Mouse (Mus musculus): ENCODE measurements around the gene E2f4.

The E2f4 gene

DNA sequence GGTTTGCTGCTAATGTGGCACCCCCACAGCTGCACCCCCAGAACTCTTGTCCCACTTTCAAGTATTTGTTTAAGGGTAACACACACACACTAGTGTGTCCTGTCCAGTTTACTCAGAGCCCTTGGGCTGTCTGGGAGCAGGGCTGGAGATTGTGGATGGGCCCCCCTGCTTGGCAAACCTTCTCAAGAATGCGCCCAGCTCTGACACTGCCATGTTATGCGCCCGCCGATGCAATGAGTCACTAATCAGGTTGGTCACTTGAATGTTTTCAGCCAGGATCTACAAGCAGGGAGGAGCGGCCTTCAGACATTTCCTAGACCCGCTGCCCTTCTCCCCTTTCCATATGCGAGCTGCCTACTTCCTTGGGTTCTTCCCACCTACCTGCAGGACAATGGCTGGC is 5.0 kb upstream of the E2f4 start:
- no peak for DNase-seq (ENCODE audit: low read depth in 1 of 2, low spot score in 2 of 2)

DNA sequence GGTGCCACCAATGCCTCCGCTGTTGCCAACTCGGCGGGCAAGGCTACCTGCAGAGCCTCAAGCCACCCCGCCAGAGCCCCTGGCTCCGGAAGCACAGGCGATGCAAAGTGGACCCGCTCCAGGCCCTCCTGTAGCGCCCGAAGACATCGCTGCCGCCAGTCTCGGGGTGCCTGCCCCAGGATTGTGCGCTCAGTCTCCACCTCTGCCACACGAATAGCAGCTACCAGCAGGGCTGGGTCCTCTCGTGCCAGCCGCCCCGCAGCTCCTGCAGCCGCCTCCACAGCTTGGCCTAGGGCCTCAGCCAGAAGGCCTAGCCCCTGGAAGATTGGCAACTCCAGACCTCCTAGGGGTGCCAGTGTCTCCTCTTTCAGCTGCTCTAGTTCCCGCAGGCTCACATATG is 4.1 kb upstream of the E2f4 start:
- no peak for DNase-seq (ENCODE audit: low read depth in 1 of 2, low spot score in 2 of 2)

DNA sequence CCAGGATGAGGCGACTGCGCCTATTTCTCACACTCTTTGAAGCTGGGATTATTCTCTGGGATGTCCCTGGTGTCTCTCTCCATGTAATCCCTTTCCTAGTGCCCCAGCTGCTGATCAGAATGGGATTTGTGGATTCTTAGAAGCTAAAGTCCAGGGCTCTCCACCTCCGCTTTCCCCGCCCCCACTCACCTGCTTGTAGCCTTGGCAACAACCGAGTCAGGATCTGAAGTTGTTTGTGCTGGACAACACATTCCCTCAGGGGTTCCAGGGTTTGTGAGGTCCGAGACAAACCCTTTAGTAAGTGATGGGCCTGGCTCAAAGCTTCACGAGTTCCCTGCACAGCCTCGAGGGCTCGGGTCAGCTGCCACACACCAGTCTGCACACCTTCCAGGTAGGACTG is 2.7 kb upstream of the E2f4 start:
- no peak for DNase-seq (ENCODE audit: low read depth in 1 of 2, low spot score in 2 of 2)

DNA sequence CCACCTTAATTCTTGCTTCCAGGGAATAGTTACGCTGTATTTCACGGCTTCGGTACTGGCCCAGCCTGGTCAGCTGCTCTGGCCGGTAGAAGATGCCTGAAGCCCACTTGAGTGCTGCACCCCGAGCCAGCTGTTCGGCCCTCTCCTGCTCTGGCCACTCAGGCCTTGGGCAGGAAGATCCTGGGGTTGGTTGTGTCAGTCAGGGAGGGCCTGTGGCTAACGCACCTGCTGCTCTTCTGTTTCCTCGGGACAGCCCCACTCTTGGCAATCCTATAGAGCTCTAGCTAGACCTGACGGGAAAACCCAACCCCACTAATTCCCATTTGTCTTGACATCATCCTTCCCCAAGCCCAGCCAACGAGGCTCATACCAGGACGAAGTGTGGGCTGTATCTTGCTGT is 2.2 kb upstream of the E2f4 start:
- no peak for DNase-seq (ENCODE audit: low read depth in 1 of 2, low spot score in 2 of 2)

DNA sequence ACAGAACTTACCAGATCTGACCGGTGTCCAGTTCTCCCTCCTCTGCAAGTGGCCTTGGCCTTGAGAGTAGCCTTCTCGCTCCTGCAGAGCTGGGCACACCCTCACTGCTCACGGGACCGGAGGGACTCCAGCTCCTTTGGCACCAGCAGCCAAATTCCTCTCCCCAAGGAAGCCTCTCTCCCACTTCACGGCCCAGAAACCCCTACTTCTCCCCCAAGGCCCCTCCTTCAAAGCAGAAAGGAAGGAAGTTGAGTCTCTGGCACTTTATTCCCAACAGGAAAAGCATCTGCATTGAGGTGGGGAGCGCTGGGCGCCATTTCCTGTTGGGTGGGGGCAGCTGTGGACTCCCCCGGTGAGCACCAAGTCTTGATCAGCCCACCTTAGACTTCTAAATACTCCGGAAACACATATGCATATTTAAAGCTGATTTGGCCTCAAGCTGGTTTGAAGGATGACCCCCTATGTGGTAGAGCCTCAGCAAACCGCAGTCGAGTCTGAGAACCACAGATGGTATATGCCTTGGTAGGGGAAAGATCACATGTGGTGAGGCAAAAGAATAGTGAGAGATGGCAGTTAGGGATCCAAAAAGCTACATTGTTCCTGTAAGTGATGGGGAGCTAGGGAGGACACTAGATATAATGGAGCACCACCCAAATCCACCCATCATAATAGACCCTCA is 1.4 kb upstream of the E2f4 start, which contains the start of gene Exoc3l:
Exoc3l (minus strand) TSS at position 207 of the 679 bp plus-strand sequence.
- no peak for DNase-seq (ENCODE audit: low read depth in 1 of 2, low spot score in 2 of 2)

DNA sequence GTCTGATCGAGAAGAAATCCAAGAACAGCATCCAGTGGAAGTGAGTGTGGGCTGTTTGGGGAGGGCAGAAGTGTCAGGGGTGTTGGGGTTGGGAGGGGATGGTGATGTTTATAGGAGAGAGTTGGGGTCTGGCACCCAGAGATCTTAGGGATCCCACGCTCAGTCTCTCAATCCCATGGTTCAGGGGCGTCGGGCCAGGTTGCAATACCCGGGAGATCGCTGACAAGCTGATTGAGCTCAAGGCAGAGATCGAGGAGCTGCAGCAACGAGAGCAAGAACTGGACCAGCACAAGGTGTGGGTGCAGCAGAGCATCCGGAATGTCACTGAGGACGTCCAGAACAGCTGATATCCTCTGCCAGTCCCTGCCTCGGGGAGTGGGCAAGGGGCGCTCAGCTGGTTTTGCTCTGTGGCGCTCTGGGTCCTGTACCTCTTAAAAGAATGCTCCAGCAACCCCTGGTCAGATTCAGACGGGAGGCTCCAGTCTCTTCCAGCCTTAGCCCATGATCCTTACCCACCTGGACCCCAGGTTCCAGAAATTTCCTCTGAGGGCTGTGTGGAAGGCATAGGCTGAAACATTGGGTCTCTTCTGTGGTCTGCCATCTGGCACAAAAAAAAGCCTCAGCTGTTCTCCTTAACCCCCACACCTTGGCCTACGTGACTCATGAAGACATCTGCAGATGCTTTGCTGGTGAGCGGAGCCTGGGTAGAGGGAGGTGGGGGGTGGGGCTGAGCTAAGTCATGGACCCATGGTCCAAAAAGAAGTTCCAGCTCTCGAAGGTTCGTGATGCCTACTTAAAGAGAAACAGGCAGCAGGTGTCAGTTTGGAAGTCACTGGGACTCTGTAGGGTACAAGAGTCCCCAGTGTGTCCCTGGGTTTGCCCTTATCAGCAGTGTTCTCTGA is 1.1 kb downstream of the E2f4 start:
- DNase-seq (ENCODE audit: low read depth in 1 of 2, low spot score in 2 of 2): no peak

DNA sequence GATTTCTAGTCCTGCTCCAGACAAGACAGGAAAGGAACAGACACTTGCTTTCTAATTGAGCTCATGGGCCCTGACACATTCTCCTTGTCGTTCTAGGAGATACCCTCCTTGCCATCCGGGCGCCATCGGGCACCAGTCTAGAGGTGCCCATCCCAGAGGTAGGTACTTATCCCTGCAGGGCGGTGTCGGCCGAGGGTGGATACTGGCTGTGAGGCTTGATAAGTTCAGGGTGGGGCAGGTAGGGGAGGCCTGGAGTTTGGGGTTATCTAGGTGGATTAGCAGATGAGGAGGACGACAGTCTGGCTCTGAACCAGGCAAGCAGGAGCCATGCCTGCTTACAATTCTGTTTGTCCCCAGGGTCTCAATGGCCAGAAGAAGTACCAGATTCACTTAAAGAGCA is 2.5 kb downstream of the E2f4 start:
- DNase-seq (ENCODE audit: low read depth in 1 of 2, low spot score in 2 of 2): no peak

DNA sequence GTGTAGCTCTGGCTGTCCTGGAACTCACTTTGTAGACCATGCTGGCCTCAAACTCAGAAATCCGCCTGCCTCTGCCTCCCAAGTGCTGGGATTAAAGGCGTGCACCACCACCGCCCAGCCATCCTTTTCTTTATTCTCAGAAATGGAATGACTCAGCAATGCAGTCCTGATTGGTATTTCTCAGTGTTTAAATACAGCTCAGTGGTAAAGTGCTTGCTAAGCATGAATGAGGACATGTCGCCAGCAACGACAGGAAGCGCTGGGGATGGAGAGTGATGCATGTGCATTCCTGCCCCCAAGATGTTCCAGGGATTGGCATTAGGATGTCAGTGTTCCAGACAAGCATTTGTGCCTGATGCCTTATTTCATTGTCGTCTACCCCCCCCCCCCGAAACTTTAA is 5.9 kb downstream of the E2f4 start:
- DNase-seq (ENCODE audit: low read depth in 1 of 2, low spot score in 2 of 2): no peak

DNA sequence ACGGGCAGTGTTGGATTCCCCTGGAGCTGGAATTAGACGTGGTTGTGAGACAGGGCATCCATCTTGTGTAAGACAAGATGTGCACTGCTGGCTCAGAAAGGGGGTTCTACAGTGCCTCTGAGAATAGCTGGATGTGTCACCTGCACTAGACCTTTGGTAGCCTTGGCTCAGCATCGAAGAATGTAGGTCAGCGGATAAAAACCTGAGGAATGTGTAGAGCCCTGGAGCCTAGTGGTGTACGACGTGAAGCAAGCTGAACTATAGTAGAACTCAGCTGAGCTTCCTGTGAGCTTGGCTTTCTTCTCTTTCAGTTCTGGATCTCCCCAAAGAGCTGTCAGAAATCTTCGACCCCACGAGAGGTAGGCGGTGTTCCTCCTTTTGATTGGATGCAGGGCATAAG is 6.4 kb downstream of the E2f4 start:
- no peak for DNase-seq (ENCODE audit: low read depth in 1 of 2, low spot score in 2 of 2)

DNA sequence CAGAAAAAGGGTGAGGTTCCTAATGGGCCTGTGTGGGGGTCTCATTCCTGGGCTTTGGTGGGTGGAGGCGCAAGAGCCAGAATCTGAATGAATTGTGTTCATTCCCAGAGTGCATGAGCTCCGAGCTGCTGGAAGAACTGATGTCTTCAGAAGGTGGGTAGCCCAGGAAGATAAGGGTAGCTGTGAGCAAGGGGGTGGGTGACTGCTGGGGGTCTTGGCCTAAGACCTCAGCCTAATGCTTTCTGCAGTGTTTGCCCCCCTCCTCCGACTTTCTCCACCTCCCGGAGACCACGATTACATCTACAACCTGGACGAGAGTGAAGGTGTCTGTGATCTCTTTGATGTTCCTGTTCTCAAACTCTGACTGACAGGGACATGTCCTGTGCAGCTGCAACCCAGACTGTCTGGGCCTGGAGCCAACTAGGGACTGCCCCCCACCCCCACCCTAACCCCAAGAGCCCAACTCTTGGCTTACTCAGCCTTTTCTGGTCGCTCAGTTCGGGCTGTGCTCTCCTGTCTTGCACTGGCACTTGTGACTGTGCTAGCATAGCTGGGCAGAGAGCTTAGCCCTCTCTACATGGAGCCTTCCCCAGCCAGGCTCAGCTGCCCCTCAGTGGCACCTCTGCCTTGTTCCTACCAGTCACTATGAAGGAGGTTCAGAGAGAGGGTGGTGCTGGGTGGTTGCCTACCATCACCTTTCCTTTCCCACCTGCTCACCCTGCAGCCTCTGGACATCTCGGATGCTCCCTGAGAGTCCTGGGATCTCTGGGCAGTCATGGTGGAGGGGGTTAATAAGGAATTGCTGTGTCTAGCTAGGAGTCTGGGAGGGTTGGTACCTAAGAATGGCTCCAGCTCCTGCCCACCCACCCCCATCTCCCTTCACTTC is 7.1 kb downstream of the E2f4 start:
- no peak for DNase-seq (ENCODE audit: low read depth in 1 of 2, low spot score in 2 of 2)

DNA sequence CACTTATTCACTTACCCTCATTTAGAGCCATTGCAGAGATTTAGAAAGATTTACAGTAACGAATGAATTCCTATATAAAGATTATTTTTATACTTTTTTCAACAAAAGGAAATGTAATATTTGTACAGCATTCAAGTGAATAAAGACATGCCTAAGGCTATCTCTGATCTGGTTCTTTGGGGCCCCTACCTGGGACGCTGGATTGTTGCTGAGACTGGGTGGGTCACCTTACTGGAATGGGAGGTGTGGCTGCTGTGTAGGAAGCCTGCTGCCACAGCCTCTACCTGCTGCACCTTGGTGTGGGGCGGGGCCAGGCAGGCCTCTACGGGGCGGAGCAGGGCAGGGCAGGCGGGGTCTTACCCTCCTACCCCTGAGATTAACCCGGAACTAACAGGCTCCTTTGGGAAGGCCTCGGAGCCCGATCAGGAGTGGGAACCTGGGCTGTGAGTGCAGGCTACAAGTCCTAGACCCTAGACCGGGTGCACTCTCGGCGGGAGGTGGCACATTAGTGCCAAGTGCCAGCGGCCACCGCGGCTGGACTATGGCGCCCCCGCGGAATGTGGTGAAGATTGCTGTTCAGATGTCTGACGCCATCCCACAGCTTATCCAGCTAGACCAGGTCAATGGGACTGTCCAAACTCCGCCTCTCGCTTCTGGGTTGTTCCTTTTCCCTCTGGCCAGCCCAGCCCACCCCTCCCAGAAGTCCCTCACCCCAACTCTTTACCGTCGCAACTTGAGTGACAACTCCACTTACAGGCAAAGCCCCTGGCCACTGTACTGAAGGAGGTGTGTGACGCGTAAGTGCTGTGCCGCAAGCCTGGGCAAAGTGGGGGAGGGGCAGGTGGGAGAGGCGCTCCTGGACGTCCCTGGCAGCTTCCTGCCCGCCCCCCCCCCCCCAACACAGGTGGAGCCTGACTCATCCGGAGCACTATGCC is 8.0 kb downstream of the E2f4 start, which contains the start of gene Elmo3:
Elmo3 (plus strand) TSS at position 391 of the 935 bp plus-strand sequence.
- no peak for DNase-seq (ENCODE audit: low read depth in 1 of 2, low spot score in 2 of 2)

DNA sequence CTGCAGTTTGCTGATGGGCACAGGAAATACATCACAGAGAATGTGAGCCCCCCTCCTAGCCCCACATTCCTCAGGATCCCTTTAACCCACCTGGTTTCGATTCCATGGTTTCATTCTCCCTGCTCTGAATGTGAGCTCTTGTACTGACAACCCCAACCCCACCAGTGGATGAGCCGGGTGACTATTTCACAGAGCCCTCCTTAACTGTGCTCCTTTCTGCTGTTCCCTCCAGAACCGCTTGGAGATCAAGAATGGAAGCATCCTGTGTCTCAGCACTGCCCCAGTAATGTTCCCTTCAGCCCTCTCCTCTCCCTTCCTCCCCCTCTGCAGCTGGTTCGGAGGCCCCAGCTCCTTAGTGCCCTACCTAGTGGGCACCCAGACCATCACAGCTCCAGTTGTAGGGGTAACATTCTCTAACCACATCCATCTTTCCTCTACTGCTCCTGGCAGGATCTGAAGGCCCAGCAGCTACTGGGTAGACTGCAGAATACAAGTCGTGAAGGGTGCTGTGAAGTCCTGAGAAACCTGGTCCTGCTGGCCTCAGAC is 8.8 kb downstream of the E2f4 start:
- DNase-seq (ENCODE audit: low read depth in 1 of 2, low spot score in 2 of 2): no peak

DNA sequence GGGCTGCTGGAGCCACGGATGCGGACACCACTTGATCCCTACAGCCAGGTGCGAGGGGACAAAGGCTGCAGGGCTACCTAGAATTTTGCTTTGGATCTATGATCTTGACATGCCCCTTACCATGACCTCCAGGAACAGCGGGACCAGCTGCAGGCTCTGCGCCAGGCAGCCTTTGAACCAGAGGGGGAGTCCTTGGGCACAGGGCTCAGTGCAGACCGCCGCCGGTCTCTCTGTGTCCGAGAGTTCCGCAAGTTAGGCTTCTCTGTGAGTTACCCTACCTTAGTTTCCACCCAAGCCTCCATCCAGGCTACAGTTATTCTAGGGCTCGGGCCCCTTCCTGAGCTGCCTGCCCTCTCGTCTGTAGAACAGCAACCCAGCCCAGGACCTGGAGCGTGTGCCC is 10.2 kb downstream of the E2f4 start:
- DNase-seq (ENCODE audit: low read depth in 1 of 2, low spot score in 2 of 2): no peak

DNA sequence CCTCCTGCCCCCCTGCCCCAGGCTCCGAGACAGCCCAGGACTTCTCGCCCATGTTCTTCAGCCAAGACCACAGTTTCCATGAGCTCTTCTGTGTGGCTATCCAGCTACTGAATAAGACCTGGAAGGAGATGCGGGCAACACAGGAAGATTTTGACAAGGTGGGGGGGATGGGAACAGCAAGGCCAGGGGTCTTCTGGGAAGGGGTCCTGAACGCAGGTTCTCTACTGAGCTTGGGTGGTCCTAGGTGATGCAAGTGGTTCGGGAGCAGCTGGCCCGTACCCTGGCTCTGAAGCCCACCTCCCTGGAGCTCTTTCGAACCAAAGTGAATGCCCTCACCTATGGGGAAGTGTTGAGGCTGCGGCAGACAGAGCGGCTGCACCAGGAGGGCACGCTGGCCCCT is 11.0 kb downstream of the E2f4 start:
- DNase-seq (ENCODE audit: low read depth in 1 of 2, low spot score in 2 of 2): no peak

DNA sequence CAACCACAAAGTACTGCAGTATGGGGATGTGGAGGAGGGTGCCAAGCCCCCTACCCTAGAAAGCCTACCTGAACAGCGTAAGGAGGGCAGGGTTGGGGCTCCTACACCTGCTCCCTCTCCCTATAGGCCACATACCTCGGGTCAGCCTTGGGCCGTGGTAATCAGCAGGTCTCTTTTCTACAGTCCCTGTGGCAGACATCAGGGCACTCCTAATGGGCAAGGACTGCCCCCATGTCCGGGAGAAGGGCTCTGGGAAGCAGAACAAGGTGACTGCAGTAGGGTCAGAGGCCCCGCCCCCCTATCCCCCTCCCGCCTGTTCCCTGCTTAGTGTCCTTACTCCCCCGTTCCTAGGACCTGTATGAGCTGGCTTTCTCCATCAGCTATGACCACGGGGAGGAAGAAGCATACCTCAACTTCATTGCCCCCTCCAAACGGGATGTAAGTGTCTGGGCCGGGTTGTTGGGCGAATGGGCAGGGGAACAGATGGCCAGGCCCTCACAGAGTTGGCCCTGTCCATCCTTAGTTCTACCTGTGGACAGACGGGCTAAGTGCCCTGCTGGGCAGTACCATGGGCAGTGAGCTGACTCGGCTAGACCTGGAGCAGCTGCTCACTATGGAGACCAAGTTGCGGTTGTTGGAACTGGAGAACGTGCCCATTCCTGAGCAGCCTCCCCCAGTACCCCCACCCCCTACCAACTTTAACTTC is 11.8 kb downstream of the E2f4 start:
- DNase-seq (ENCODE audit: low read depth in 1 of 2, low spot score in 2 of 2): no peak

DNA sequence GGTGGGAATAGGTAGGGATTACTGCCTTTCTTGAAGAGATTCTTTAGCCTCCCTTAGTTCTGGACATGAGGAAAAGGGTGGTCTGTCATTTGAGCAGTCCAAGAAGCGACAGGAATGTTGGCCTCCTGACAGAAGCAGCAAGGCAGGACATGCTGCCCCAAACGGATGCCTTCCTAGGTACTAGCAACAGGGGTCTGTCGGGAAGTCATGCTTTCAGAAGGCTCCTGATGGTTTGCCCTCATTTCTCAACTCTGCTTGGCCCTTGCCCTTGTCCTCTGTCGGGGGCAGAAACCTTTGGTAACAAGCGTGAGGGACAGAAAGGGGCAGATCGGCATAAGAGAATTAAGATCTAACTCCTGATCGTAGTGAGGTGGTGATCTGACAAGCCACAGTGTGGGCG is 12.7 kb downstream of the E2f4 start:
- no peak for DNase-seq (ENCODE audit: low read depth in 1 of 2, low spot score in 2 of 2)

DNA sequence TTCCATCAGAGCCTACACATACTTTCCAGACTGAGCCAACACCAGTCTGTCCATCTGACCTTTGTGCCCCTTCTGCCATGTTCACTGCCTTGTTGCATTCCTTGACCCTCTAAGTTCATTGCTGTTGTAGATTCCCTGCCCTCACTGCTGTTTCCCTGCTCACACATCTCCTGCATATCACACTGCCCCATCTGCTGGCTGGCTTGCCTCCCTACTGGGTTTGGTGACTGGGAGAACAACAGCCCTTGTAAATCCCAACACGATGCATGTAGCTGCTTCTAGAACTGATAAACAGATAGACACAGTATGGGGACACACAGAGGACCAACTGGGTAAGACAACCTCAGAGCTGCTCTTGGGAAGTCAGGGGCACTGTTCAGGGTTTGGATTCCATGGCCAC is 14.3 kb downstream of the E2f4 start:
- no peak for DNase-seq (ENCODE audit: low read depth in 1 of 2, low spot score in 2 of 2)

DNA sequence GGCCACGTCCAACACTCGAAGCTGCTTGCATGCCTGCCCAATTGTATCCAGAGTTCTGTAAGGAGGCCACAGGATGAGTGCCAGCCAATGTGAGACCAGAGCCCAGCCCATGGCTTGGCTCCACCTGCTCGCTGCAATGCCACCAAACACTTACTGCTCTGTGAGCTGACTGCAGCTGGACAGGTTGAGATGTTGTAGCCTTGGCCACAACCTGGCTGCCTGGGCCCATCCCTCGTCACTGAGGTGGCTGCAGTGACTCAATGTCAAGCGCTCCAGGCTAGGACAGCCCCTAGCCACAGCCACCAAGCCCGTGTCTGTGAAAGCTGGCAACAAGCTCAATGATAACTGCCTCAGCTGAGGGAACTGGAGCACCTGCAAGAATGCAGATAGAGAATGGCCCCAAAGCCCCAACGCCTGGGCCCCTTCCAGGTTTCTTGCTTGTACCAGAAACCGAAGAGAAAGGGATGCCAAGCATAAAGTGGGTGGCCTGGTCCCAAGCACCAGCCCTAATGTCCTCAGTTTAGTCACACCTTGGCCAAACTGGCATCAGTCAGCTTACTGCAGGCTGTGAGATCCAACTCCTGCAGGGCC is 15.5 kb downstream of the E2f4 start:
- no peak for DNase-seq (ENCODE audit: low read depth in 1 of 2, low spot score in 2 of 2)
